Mouse (Mus musculus): ENCODE measurements around the gene Cds2. TPM values are rescaled to one million over a fixed set of nuclear protein-coding genes. Genes with fewer than 3 reads are reported as not detected.
"Not testable (repeated sequence)": the region's sequence is repeated elsewhere in the genome, so short reads cannot be mapped to it uniquely, and the experiment has no call there.

Gene Cds2
- total RNA-seq, 1 experiment from 2014 or later: 14.6 TPM

GRCm38 (mm10) chr2:132264266-132264710, 1.3 kb downstream of the Cds2 start:
- no peak for ATAC-seq (replicated peaks; ENCODE audit: low read depth, poor library complexity, severe bottlenecking)

- peak; percentile 40; the same call in 1 of the 2 replicates for ATAC-seq (replicated peaks; ENCODE audit: low read depth, poor library complexity, severe bottlenecking)
These were observed 2.2 kb downstream of the Cds2 start for GRCm38 (mm10) chr2:132265196-132265595.

DNA sequence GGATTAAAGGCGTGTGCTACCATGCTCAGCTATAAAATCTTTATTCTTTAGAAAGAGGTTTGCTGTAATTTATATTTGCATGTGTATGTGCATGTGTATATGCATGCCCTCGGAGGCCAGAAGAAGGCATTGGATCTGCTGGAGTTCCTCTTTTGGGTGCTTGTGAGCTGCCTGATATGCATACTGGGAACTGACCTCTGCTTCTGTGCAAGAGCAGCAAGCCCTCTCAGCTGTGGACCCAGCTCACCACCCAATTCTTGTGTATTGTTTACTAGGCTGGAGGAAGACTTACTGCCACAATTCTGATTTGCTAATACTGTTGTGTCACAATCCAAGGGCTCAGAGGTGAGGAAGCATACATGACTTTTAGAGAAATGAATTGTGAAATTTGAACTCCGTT, 3.1 kb downstream of the Cds2 start:
- ATAC-seq (replicated peaks; ENCODE audit: low read depth, poor library complexity, severe bottlenecking): peak; percentile 23

DNA sequence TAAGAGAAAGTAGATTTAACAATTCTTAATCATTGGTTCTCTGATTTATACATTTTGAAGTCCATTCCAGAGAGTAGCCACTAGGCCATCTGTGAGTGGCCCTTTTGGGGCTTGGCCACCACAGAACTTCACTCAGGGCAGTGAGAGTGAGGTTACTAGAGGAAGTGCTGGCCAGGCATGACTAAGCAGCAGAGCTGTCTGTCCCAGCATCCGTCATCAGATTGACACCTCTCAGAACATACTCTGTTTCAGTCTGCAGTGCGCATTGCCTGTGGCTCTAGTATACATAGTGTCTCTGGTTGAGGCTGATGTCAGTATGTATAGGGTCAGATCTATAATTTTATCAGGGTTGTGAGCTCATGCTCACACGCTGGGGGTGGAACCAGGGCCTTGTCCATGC, 6.3 kb downstream of the Cds2 start:
- ATAC-seq (replicated peaks; ENCODE audit: low read depth, poor library complexity, severe bottlenecking): peak; percentile 77

GRCm38 (mm10) chr2:132270331-132270951, 7.5 kb downstream of the Cds2 start:
- no peak for ATAC-seq (replicated peaks; ENCODE audit: low read depth, poor library complexity, severe bottlenecking)

- no peak for ATAC-seq (replicated peaks; ENCODE audit: low read depth, poor library complexity, severe bottlenecking)
These were observed 9.9 kb downstream of the Cds2 start for GRCm38 (mm10) chr2:132272694-132273389.

GRCm38 (mm10) chr2:132275527-132275926, 12.6 kb downstream of the Cds2 start:
- no peak for ATAC-seq (replicated peaks; ENCODE audit: low read depth, poor library complexity, severe bottlenecking)

DNA sequence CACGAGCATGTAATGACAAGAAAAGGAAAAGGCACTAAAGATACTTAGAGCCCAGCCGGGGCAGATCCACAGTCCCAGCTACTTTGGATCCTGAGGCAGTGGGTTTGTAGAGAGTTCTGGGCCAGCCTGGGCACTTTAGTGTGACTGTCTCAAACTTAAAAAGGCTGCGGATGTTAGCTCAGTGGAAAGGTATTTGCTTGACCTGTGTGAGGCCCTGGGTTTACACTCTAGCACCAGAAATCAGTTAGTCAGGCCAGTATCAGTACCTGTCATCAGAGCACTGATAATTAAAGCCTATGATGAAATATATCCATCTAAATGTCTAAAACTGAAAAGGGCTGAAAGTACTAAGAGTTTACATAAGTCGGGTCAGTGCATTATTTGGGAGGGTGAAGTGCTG, 13.3 kb downstream of the Cds2 start:
- ATAC-seq (replicated peaks; ENCODE audit: low read depth, poor library complexity, severe bottlenecking): no peak

- ATAC-seq (replicated peaks; ENCODE audit: low read depth, poor library complexity, severe bottlenecking): no peak
These were observed 15.4 kb downstream of the Cds2 start for GRCm38 (mm10) chr2:132278273-132278853.

- 0 out of 2 replicates have a peak, but pooled peaks have one; percentile 28 for ATAC-seq (replicated peaks; ENCODE audit: low read depth, poor library complexity, severe bottlenecking)
These were observed 16.5 kb downstream of the Cds2 start for GRCm38 (mm10) chr2:132279336-132279882.

- no peak for ATAC-seq (replicated peaks; ENCODE audit: low read depth, poor library complexity, severe bottlenecking)
These were observed 17.0 kb downstream of the Cds2 start for GRCm38 (mm10) chr2:132279978-132280377.

DNA sequence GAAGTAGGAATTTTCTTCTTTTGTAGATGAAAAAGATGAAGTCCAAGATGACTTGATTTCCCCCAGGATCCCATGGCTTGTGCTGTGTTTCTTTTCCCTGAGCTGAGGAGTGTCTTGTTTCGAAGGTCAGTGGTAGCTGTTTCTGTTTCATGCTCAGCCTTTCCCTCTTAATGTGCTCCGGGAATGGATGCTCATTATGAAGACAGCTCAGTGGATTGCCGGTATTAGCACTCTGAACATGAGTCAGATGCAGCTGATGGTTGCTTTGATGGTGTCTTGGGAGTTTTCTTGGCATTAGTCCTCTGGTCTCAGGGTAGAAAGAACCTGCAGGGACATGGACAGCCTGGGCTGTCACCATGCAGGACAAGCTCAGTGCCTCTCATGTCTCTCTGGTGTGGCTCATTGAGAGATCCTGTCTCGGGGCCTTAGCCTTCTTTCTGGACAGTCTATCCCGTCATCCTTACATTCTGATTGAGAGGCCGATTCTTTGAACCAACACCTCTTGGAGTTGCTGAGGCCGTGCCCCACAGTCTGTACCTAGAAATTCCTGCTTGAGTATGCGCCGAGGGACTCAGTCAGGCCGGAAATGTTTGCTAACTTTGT, 17.7 kb downstream of the Cds2 start:
- no peak for ATAC-seq (replicated peaks; ENCODE audit: low read depth, poor library complexity, severe bottlenecking)

GRCm38 (mm10) chr2:132281560-132282452, 18.9 kb downstream of the Cds2 start:
- ATAC-seq (replicated peaks; ENCODE audit: low read depth, poor library complexity, severe bottlenecking): peak; percentile 51

- ATAC-seq (replicated peaks; ENCODE audit: low read depth, poor library complexity, severe bottlenecking): no peak
These were observed 19.7 kb downstream of the Cds2 start for GRCm38 (mm10) chr2:132282453-132283174.

DNA sequence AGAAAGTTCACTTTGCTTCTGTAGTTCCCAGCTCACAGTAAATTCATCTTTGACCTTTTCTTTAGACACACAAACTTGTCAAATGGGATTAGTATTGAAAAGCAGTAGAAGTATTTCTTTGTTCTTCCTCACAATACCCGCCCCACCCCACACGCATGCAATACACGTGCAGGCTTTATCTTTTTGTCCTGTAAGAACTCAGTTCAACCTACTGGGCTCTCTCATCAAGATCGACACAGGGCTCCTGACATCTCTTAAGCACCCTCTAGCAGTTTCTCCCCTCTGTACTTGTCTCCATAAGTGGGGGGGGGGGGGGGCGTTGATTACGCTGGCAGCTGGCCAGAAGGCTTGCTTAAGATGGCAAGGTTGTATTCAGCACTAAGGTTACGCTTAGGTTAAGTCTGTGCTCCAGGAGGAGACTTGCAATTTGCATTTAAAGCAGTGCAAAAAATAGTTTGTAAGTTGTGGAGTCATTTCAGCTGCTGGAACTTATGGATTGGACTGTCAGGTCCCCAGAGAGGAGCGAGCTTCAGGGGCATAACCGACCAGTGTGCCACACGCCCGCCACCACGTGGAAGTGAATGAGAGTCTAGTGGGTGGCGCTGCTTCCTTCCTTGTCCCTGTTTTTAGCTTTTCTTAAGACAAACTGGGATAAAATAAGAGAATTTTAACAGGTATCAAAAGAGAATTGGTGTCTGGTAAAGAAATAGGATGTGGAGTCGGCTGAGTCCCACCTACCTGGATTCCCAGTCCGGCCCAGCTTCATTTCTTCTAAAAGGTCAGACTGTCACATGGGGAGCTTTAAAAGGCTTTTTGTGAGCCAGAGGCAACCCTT, 20.5 kb downstream of the Cds2 start:
- no peak for ATAC-seq (replicated peaks; ENCODE audit: low read depth, poor library complexity, severe bottlenecking)

GRCm38 (mm10) chr2:132284492-132285139, 21.7 kb downstream of the Cds2 start:
- peak; percentile 52 for ATAC-seq (replicated peaks; ENCODE audit: low read depth, poor library complexity, severe bottlenecking)

DNA sequence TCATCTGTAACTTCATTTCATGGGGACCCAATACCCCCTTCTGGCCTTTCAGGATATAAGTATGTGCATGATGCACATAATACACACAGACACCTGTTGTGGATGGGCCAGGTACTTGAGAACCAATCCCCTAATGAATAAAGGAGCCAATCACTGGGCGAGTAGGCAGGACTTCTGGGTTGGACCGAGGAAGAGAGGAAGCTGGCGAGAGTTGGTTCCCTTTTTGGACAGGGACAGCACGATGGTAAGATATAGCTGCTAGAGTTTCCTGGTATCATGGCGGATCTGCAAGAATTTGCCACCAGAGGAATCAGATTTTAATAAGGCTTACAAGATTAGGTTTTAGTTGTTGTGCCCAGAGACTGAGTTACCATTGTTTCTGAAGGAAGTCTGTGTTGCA, 22.8 kb downstream of the Cds2 start:
- ATAC-seq (replicated peaks; ENCODE audit: low read depth, poor library complexity, severe bottlenecking): not testable (repeated sequence)
